Mouse (Mus musculus) stomach, embryonic 16.5 days (tissue): ENCODE measurements at regions not wholly inside any gene's neighbourhood (a gene's known extent, or its start where the extent isn't known, plus 50 kb on each side); places are given as distances from the start of the nearest gene placed in this dataset.
A peak's percentile ranks its signal among the peaks of the same experiment; 100 is the strongest.
"Not testable (repeated sequence)": the region's sequence is repeated elsewhere in the genome, so short reads cannot be mapped to it uniquely, and the experiment has no call there.

Experiments used
- ATAC-seq: fragments of 200-750 bp; cut with Nextera tagmentation; 2 replicates; pipeline ENCODE4 v1.8.0; 2017; ENCODE audit warnings: moderate number of reproducible peaks, moderate TSS enrichment; ENCODE audit not compliant: insufficient read depth, low FRiP score
- H3K27ac ChIP-seq: fragments of 300-500 bp; sonication (generic); 2 replicates; pipeline ENCODE4 v1.5.1; 2014; ENCODE audit warnings: low read length
- H3K27me3 ChIP-seq: fragments of 300-500 bp; sonication (generic); 2 replicates; pipeline ENCODE4 v1.6.1; 2014; ENCODE audit warnings: low read length, control low read depth, mixed read lengths; ENCODE audit not compliant: control insufficient read depth, insufficient read depth
- H3K36me3 ChIP-seq: fragments of 300-500 bp; sonication (generic); 2 replicates; pipeline ENCODE4 v1.6.1; 2014; ENCODE audit warnings: low read length; ENCODE audit not compliant: control insufficient read depth, insufficient read depth
- H3K4me1 ChIP-seq: fragments of 300-500 bp; sonication (generic); 2 replicates; pipeline ENCODE4 v1.6.1; 2014; ENCODE audit warnings: low read length, control low read depth, mixed read lengths; ENCODE audit not compliant: control insufficient read depth, insufficient read depth
- H3K4me2 ChIP-seq: fragments of 300-500 bp; sonication (generic); 2 replicates; pipeline ENCODE4 v1.6.1; 2014; ENCODE audit warnings: low read depth, low read length, mixed read lengths
- H3K4me3 ChIP-seq: fragments of 300-500 bp; sonication (generic); replicated peaks from 2 replicates; pipeline ENCODE4 v1.5.1; 2014; ENCODE audit warnings: mild to moderate bottlenecking, low read length
- H3K9ac ChIP-seq: fragments of 300-500 bp; sonication (generic); 2 replicates; pipeline ENCODE4 v1.6.1; 2014; ENCODE audit warnings: low read length
- H3K9me3 ChIP-seq: fragments of 300-500 bp; sonication (generic); replicated peaks from 2 replicates; pipeline ENCODE4 v1.6.1; 2016; ENCODE audit warnings: low read length, control low read depth; ENCODE audit not compliant: control insufficient read depth
- WGBS: fragments of 180-500 bp; shearing (Covaris S2); extraction: QIAGEN DNeasy Blood & Tissue Kit; methylation state at CpG from one replicate; pipeline ENCODE4 v1.1.7; 2014; 5-methylcytosine and 5-hydroxymethylcytosine counted together

GRCm38 (mm10) chr2:96063571-96063970 lies 254.4 kb upstream of the Lrrc4c start:
- H3K4me2 ChIP-seq: no peak overlapping the region
- no peaks in the 10 kb centered on the region for H3K27me3 ChIP-seq
- 43% methylated on average over 3 of the region's 3 CpGs for WGBS
- 0 out of 2 replicates have a peak, but pooled peaks have one; percentile 25 for ATAC-seq
- H3K9ac ChIP-seq: no peak overlapping the region
- H3K4me1 ChIP-seq: no peaks in the 10 kb centered on the region
- no peak overlapping the region for H3K27ac ChIP-seq
- no peaks in the 10 kb centered on the region for H3K36me3 ChIP-seq
- no peak overlapping the region for H3K4me3 ChIP-seq
- H3K9me3 ChIP-seq: no peaks in the 10 kb centered on the region

- not testable (repeated sequence) for H3K4me3 ChIP-seq, H3K27me3 ChIP-seq, ATAC-seq, H3K4me1 ChIP-seq, H3K27ac ChIP-seq, H3K36me3 ChIP-seq, H3K9ac ChIP-seq, H3K9me3 ChIP-seq, H3K4me2 ChIP-seq
- WGBS: 76% methylated on average over 2 of the region's 2 CpGs
Observed at GRCm38 (mm10) chr2:96108451-96108850, 209.5 kb upstream of the Lrrc4c start.

GRCm38 (mm10) chr2:96120081-96120480 lies 197.9 kb upstream of the Lrrc4c start:
- Histone ChIP-seq H3K9me3 (no peaks in the 10 kb centered on the region), H3K9ac (no peak overlapping the region), H3K4me1 (no peaks in the 10 kb centered on the region), H3K27me3 (no peaks in the 10 kb centered on the region), H3K4me3 (no peak overlapping the region), H3K4me2 (no peak overlapping the region), H3K36me3 (no peaks in the 10 kb centered on the region), H3K27ac (no peak overlapping the region)
- ATAC-seq: no peak
- 83% methylated on average over 5 of the region's 5 CpGs for WGBS

GRCm38 (mm10) chr2:96138570-96138969 lies 179.4 kb upstream of the Lrrc4c start:
- Histone ChIP-seq H3K27ac (no peak overlapping the region), H3K9me3 (no peaks in the 10 kb centered on the region), H3K27me3 (no peaks in the 10 kb centered on the region), H3K4me3 (no peak overlapping the region), H3K9ac (no peak overlapping the region), H3K36me3 (no peaks in the 10 kb centered on the region), H3K4me2 (no peak overlapping the region), H3K4me1 (no peaks in the 10 kb centered on the region)
- ATAC-seq: no peak

- H3K36me3 ChIP-seq: no peaks in the 10 kb centered on the region
- H3K27ac ChIP-seq: no peak overlapping the region
- no peaks in the 10 kb centered on the region for H3K4me1 ChIP-seq
- no peak; the same call in 1 of the 2 replicates for ATAC-seq
- WGBS: 63% methylated on average over 2 of the region's 2 CpGs
- no peaks in the 10 kb centered on the region for H3K27me3 ChIP-seq
- no peaks in the 10 kb centered on the region for H3K9me3 ChIP-seq
- no peak overlapping the region for H3K9ac ChIP-seq
- no peak overlapping the region for H3K4me2 ChIP-seq
- no peak overlapping the region for H3K4me3 ChIP-seq
Observed at GRCm38 (mm10) chr2:96155295-96155694, 162.7 kb upstream of the Lrrc4c start.

GRCm38 (mm10) chr2:96166624-96167023 lies 151.3 kb upstream of the Lrrc4c start:
- Histone ChIP-seq H3K9me3 (no peaks in the 10 kb centered on the region), H3K27me3 (no peaks in the 10 kb centered on the region), H3K4me2 (no peak overlapping the region), H3K4me3 (no peak overlapping the region), H3K36me3 (no peaks in the 10 kb centered on the region), H3K4me1 (no peaks in the 10 kb centered on the region), H3K9ac (no peak overlapping the region), H3K27ac (no peak overlapping the region)
- 82% methylated on average over 4 of the region's 4 CpGs for WGBS
- ATAC-seq: no peak
